Mouse (Mus musculus): ENCODE data around the gene Rag1.

- TF ChIP-seq CTCF (IDR thresholded peaks at IDR 0.05; ENCODE audit: low read depth) (no peak), EP300 (IDR thresholded peaks at IDR 0.05; ENCODE audit: low read depth) (no peak)
Measured at GRCm38 (mm10) chr2:101684421-101684820, 35.1 kb upstream of the Rag1 start.

All from heart, postnatal 0 days (tissue).